Mouse (Mus musculus) urinary bladder, adult 18-20 months (tissue): ENCODE measurements around the gene Gm28048.
A peak's percentile ranks its signal among the peaks of the same experiment; 100 is the strongest.

Source experiments
- DNase-seq, 2 experiments: peaks; one replicate each; pipeline ENCODE4 v3.0.0; 2022; ENCODE audit warnings: low spot score in 2 of 2, mixed read lengths in 2 of 2

Gene Gm28048

DNA sequence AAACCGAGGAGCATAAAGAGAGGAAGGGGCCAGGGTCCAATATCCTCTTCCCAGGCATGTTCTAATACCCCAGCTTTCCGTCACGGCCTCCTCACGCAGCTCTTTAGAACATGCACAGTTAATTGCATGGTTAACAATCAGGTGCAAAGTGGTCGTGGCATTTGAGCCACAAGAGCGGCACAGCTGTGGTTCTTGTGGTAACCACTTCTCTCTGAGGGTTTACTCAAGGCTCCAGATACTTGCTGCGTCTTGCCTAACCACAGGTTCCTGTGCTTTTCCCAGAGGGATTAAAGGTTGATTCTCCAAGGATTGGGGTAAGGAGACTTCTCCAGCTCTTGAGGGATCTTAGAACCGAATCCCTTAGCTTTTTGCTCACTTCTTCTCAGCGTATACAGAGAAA lies 90.6 kb downstream of the Gm28048 start:
- no peak for DNase-seq

DNA sequence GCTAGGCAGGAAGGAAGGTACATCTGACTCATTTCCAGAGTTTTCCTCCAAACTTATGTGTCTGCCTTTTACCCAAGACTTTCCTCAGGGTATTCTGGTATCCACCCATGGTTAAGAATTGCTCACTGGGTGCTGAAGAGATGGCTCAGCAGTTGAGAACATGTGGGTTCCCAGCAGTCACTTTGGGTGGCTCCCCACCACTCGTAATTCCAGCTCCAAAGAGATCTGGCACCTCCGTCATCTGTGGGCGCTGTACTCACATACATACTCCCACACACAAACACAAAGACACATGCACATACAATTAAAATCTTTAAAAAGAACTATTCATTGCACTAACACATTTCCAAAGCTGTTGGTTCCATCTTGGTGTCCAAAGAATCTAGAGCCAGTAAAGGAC lies 92.7 kb downstream of the Gm28048 start:
- no peak for DNase-seq

DNA sequence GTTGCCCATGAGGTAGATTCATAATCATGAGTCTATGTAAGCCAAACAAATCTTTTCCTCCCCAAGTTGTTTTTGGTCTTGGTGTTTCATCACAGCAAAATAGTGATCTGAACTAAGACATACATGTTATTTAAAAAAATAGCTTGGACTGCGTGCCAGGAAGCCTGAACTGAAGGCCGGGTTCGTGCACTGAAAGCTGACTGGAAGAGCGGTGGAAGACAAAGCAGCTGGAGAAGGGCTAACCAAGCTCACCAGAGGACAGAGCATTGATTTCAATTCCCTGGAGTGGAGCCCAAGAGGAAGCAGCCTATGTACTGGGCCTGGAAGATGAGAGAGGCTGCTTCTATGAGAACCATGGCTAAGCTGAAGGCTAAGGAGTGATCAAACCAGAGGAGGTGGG lies 94.9 kb downstream of the Gm28048 start:
- DNase-seq: no peak

DNA sequence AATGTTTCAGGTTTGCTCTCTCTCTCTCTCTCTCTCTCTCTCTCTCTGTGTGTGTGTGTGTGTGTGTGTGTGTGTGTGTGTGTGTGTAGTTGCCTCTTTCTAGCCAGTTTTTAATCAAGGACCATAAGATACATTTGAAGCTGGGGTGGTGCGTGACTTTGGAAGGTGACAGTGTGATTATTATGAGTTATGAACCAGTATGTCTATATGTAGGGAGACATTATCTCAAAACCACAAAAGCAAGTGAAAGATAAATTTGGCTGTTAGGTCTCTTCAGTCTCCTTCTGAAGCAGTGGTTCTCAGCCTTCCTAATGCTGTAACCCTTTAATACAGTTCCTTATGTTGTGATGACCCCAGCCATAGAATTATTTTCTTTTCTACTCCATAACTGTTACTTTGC lies 96.5 kb downstream of the Gm28048 start:
- DNase-seq: no peak

DNA sequence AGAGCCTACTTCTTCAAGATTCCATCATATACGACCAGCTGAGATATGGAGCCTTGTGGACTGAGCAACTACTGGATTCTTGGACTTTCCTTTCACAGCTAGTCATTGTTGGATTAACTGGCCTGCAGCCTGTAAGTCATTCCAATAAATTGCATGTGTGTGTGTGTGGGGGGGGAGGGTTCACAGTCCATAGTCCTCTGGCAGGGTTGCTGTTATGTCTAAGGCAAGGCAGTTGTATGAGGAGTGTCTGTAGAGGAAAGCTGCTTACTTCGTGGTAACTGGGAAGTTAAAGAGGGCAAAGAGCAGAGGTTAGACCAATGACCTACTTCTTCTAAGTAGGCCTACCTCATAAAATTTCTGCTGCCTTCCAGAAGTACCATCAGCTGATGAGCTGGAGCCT lies 98.2 kb downstream of the Gm28048 start:
- no peak for DNase-seq

DNA sequence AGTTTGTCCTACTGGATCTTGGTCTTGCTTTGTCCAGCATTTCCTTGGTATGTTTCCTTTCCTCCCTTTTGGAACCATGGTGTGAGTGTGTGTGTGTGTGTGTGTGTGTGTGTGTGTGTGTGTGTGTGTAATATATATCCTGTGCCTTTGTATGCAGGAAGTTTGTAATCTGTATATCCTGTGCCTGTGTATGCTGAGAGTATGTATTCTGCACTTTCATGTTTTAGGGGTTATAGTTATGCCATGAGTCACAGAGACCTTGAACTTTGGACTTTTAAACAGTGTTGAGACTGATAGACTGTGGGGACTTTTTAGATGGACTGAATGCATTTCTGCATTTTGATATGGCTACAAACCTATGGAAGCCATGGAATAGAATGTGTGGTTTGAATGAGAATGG lies 99.0 kb downstream of the Gm28048 start:
- DNase-seq: no peak

DNA sequence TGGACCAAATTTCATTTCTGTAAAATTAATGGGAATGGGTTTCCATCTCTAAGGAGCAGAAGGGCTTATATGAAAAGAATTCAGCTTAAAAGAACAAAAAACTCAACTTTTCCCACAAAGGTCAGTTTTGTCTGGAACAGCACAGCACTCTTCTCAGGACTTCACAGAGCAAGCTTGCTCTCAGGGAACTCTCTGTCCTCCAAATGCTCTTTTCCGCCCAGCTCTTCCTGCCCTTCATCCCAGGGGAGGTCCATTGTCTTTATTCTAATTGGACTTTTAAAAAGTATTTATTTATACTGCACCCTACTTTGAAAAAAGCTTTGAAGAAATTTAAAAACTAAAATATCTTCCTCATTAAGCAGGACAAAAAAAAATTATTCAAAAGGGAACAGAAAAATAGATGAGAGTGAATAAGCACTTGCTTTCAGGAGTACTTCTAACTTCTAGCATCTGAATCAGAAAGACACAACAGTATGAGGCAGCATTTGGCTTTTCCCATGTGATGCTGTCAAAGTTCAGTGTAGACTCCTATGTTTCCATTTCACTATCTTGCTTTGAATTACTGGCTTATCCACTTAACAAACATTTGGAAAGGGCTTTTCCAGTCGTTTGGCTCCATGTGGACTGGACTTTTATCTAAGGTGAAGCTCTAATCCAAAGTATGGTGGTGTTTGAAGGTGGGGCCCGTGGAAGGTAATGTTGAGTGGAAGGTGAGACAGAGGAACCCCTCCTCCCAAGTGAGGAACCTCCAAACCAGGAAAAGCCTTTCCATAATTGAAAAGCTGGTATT lies 101.3 kb downstream of the Gm28048 start:
- no peak for DNase-seq

DNA sequence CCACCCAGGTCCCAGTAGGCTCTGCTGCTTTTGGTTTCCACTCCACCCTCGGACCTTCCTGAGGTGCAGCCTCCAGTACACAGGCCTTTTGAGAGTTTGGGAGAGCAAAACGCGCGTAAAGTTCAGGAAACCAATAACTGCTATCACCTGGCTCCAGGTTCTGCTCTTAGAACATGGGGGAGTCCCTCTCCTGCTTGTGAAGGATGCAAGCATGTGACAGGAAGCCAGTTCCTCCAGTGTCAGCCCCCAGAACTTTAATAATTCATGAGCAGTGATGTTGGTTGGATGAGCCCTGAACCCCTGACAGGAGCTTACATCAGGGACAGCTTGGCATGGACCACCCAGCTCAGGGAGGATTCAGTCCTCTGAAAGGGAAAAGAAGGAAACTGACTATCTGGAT lies 102.2 kb downstream of the Gm28048 start:
- DNase-seq: no peak

DNA sequence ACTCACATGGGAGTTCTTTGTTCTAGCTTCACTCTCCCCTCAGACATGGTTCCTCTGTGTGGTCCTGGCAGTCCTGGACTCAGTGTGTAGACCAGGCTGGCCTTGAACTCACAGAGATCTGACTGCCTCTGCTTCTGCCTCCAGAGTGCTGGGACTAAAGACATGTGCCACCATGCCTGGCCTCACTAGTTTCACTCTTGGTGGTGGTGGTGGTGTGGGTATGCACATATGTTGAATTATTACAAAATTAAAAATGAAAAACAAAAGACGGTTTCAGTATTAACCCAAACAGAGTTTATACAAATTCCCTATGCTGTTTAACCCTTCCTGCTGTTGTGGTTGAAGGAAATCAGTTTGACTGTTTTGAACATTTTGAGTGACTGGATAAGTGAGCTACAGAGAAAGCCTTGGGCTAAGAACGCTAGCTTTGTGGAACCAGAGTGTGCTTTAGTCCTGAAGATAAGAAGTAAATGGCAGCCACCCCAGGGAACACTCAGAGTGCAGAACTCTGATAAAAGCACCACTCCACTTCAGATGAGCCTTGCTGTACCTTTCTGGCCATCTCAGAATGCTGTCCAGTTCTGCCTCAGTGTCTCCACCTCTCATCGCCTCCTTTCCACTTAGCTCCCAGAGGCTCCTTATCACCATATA lies 105.1 kb downstream of the Gm28048 start:
- DNase-seq: no peak

DNA sequence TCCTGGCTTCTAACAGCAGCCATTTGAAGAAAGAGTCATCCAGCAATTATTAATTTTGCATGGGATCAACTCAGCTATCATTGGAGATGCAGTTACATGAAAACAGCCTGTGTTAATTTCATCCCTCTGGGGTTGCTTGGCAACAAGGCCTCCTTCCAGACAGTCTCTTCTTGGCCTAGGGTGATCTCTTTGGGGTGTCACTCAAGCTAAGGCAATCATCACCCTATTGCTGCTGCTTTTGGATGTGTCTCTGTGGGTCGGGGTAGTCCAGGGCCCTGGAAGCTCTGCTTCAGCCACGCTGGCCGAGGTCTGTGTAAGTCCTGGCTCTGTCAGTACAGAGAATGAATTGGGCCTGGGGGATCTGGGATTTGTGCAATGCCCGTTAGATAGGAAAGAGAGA lies 106.6 kb downstream of the Gm28048 start:
- no peak for DNase-seq

DNA sequence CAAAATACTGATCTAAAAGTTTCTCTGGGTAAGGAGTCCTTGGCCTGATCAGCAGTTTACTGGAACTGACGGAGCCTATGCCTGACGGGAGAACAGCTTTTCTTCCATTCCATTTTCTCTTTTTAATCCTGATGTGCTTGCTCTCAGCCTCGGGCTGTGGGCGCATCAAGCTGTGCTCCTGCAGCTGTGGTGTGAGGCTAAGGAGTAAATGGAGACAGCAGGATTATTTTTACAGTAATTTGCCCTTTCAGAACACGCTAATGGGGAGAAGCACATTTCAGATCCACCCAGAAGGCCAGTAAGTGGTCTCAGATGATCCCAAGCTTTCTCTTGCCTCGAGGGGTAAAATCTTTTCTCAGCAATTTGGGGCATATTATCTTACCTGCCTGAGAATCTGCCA lies 107.1 kb downstream of the Gm28048 start:
- DNase-seq: no peak

DNA sequence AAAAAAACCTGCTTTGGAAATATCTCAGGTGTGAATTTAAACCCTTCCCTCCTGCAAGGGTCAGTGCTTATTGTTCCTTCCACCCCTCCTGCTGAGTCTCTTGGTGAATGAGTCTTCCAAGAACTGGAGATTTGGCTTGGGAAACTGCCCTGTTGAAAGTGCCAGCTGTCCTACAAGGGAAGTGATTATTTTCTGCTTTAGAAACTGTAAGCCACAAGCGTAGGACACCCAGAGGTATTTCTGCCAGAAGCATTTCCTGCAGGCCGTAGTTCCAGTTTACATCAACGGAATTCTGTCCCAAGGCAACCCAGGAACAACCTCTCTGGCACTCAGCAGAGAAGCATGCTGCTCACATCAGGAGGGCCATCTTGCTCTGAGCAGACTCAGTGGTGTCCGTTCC lies 108.5 kb downstream of the Gm28048 start:
- no peak for DNase-seq

DNA sequence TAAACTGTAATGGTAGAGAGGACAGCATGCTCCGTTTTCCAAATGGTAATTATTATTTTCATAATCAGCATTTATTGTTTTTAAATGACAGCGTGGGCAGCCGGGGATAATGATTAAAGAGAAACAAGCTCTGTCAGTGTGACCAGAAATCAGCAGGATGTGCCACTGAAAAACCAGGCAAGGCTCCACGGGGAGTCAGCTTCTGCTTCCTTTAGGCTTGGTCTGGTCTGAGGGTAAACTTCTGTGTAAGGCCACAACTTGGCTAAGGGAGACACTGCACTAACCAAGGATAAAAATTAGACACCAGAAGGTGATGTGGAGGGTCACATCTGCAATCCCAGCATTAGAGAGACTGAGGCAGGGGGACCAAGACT lies 109.6 kb downstream of the Gm28048 start:
- DNase-seq: no peak

DNA sequence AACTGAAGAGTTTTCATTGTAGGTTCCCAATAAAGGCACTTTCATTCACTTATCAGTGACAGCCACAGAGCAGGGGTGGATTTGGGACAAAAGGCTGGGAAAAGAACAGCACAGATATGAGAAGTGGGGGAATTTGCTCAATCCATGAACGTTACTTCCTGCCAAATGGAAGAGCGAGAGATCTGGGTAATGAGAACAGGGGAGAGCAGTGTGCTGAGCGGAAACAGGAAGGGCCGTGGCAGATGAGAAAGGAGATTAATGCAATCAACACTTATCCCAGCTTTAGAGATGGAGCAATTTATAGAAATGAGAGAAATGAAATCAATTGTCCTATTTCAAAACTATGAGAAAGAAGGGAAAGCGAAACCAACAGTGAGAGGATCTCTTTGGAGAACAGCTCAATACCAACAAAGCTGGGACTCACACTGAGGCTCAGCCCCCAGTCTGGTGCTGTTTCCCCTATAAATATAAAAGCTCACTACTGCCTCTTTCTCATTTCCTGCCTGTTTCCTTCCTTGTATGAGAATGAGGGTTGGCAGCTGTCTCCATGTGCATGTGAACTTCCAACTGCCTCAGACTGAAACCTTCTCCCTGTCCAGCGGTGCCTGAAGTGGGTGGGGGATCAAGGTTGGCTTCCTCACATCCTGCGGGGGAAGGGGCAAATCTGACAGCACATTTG lies 110.1 kb downstream of the Gm28048 start:
- DNase-seq: no peak

DNA sequence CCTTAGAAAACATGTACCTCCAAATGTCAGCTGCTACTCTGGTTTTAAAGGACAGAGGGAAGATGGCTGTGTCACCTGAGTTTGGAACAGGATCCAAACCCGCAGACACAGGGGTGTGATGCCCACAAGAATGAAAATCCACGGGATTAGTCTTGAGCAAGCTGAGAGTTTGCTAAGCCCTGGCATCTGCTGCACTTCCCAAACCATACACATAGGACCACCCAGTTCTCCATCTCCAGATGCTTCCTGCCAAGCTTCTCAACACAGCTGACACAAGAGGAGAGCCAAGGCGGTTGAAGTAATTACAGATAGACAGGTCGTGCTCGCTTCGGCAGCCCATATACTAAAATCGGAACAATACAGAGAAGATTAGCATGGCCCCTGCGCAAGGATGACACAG lies 113.3 kb downstream of the Gm28048 start:
- DNase-seq: no peak

DNA sequence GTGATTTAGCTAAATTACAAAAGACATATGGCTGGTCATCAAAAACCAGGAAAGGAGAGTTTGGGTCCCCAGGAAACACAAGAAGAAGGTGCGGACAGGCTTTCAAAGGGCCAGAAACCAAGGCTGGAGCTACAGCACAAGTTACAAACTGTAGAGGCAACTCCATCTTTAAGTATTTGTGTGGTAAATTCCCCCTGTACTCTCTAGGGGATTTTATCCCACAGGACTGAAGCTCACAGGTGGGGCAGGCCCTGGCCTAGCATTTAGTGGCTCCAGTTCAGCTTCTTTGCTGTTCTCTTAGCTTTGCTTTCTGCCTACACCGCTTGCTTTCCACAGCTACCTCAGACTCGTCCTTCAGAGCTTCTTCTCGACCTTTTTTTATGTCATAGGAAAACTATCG lies 114.2 kb downstream of the Gm28048 start:
- no peak for DNase-seq

DNA sequence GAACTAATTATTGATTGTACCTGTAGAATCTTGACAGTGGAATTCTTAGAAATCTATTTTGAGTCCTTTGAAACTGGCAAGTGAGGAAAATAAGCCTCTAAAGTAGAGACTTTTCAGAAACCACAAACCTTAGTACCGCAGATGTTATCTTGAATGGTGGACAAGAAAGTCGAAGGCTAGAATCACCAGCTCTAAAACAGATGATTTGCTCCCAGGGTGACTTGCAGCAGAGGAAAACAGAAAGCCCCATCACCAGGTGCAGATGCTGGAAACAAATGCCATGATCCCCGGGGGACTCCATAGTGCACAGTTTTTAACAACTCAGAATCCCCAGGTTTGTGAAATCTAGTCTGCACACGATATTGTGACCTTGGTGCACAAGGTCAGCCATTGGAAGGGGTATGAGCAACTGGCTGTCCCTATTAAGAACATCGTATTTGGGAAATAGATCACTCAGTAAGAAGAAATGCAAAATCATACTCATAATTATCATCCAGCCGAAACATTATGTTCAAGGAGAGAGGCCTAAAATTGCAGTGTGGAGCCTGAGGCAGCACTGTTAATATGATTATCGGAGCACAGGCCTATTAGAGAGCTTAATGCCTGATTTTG lies 116.1 kb downstream of the Gm28048 start:
- DNase-seq: no peak

DNA sequence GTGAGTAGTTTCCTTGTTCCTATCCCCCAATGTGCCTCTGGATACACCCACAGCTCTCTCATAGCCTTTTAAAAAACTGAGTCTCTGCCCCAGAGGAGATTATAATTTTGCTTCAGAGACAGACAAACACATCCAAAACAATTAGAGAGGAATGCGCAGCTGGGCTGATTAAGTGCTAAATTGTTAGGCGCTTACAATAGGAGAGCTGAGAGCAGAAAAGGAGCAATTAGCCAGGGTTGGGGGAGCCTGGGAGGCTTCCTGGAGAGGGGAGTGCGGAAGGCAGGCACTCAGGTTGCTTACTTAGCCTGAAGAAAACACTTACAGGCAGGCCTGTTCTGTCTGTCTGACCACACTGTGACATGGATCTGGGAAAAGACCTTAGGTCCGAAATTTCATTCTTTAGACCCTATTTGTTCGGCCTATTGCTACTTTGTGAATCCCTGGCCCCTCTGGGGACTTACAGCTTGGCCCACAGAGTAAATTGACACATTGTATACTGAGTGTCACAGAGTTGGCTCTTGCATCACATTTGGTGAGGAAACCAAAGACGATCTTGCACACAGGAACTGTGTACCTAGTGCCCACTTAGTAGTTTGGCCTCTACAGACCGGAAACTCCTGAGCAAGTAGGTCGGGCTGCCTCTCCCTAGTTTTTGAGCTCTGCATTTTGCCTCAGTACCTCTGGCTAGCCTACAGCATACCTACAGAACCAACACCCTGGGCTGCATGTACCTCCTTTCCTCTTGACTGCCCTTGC lies 117.4 kb downstream of the Gm28048 start:
- no peak for DNase-seq

DNA sequence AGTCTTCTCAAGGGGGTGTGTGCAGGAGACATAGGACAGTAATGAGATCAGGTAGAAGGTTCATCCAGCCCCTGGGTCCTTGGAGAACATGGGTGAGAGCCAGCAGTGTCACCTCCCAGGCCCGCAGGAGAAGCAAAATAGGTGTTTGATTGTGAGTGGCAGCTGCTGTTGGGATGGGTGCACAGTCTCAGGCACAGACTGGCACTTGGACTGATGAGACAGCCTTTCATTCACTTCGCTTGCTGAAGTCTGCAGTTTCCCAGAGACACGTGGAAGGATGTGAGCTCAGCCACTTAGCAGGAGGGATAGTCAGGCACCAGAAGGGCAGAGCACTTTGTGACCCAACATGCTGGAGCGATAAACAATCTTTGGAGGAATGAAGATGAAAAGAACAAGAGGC lies 118.3 kb downstream of the Gm28048 start:
- DNase-seq: no peak

DNA sequence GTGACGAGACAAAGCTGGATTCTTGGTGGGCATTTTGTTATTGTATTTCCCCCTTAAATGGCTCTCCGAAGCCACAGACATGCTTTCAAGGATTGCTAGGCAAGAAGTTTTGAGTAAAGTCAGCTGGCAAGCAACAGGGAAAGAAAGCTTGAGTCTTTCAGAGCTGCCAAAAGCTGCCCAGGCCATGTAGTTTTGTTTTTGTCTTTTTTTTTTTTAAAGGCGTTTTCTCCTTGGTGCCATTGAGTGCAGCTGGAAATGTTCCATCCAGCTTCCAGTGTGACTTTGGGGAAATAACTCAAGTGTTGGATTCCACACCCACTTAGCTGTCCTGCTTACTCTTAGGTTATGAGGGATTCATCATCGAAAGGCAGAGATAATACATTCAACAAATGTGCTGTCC lies 120.6 kb downstream of the Gm28048 start:
- no peak for DNase-seq

DNA sequence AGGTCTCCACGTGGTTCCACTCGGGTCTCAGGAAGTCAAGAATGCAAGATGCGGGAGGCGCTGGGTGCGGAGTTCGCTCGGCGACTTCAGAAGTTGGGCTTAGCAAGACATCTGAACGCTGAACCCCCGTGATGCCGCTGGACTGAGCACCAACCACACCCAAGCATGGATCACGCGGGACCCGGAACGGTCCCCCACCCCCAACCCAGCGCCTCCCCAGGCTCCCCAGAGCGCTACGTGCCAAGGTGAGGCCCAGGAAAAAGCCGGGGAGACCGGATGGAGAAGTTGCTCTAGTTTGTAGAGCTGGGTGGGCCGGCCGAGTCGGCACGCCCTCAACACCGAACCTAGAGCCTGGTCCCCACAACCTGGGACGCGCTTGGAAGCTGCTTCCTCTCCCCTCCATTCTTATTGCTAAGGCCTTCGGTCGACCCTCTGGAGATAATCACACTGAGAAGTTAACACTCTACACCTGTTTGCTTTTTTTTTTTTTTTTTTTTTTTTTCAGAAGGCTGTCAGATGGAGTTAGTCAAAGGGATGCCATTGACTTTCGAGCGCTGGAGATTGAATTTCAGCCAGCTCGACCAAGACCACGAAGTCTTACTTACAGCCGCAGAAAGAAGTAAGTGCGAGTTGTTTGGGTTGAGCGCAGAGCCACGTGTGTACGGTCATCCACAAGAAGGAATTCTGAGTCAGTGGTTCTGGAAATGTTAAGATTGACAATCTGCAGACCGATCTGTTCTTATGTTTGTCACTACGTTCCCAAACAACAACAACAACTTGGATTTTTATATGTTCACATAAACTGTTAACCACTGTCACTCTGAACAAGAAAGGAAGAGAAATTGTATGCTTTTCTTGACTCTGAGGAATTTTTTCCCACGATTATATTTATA lies 121.3 kb downstream of the Gm28048 start, which contains the start of gene B3gnt2:
B3gnt2 (minus strand) TSS at position 627 of the 893 bp plus-strand sequence.
- DNase-seq: peak; percentile 62 to 64
